Mouse (Mus musculus): ENCODE measurements around the gene Tbc1d32.

GRCm38 (mm10) chr10:56137191-56137590 is 91.3 kb downstream of the Tbc1d32 start:
- TF ChIP-seq CTCF (IDR thresholded peaks at IDR 0.05; ENCODE audit: low read depth) = no peak
- TF ChIP-seq EP300 (IDR thresholded peaks at IDR 0.05; ENCODE audit: low read depth) = no peak
